In the genomic region with DNA sequence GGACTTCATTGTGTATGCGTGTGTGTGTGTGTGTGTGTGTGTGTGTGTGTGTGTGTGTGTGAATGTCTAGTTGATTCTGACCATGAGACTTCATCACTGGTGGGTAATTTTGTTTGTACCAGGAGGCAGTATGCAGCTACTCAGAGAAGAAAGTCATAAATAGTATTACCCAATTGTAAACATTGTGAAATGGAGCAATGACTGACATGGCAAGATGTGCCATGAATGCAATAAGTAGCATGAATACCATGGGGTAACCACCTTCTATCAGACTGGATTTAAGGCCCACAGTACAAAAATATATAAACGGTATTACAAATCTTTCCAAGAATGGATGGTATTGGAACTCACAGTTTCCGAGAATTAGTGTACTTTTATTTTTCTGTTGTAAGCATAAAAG, we compare ENCODE assay signal across 27 mouse cellular contexts.
"Had no signal": no experiment of that assay in that cellular context is flagged by ENCODE, and none has a peak within 500 bp of the region (broad histone marks: within the 10 kb centered on the region; RNA-seq: fewer than 3 reads in every experiment).

No protein-coding gene starts in this region.

- ATAC-seq: forebrain, embryonic 13.5 days; forebrain, embryonic 14.5 days; forebrain, embryonic 15.5 days; forebrain, embryonic 16.5 days; forebrain, postnatal 0 days had no signal

- DNase-seq: cerebellum, adult 8-10 months; cerebellum, adult 9-10 months; cerebellum, adult 9-11 months; cerebellum, postnatal 10 days; cerebellum, postnatal 14 days; cerebellum, postnatal 25 days; cerebellum, postnatal 36 days; embryo, embryonic 11 days; forebrain, postnatal 0 days; gastrocnemius, adult 2 months; gastrocnemius, postnatal 10 days; gastrocnemius, postnatal 14 days; heart, adult 11 months; heart, adult 18-20 months; heart, adult 2 months had no signal

- H3K27ac ChIP-seq: embryonic facial prominence, embryonic 10.5 days; embryonic facial prominence, embryonic 12.5 days; embryonic facial prominence, embryonic 13.5 days; embryonic facial prominence, embryonic 15.5 days; forebrain, embryonic 10.5 days; forebrain, embryonic 12.5 days; forebrain, embryonic 13.5 days; forebrain, embryonic 15.5 days; gastrocnemius, adult 2 months; heart, adult 2 months; heart, embryonic 10.5 days had no signal

- H3K4me3 ChIP-seq: embryonic facial prominence, embryonic 10.5 days; embryonic facial prominence, embryonic 12.5 days; embryonic facial prominence, embryonic 13.5 days; embryonic facial prominence, embryonic 15.5 days; erythroblast, embryonic 14.5 days; forebrain, embryonic 10.5 days; forebrain, embryonic 12.5 days; forebrain, embryonic 13.5 days; forebrain, embryonic 15.5 days; gastrocnemius, adult 2 months; heart, adult 2 months; heart, embryonic 10.5 days had no signal
